Mouse (Mus musculus): Measurements from ENCODE around the gene Msl3l2. TPM values are rescaled to one million over a fixed set of nuclear protein-coding genes. Genes with fewer than 3 reads are reported as not detected.
A peak's percentile ranks its signal among the peaks of the same experiment; 100 is the strongest.

Msl3l2 gene
- 8.0 and 9.0 TPM in 2 replicates for polyA plus RNA-seq (2014; fragmentation: Nextera tagmentation; extraction: Ambion mirVana)

GRCm38 (mm10) chr10:56106333-56106995 lies at the start of gene Msl3l2:
TSS of gene Msl3l2 (plus strand) at chr10:56106917.
- Histone ChIP-seq H3K4me3 (ENCODE audit: low read length) (peak within 1 kb of the TSS; percentile 29; the same call in 1 of the 2 replicates), H3K27me3 (ENCODE audit: control insufficient read depth, insufficient read depth, low read length) (no peaks in the 10 kb centered on the region), H3K4me1 (ENCODE audit: control insufficient read depth, insufficient read depth, low read length) (peaks cover 5% of the 10 kb centered on the region; the same call in 1 of the 2 replicates), H3K27ac (ENCODE audit: low read depth, low read length) (0 out of 2 replicates have a peak within 1 kb of the TSS, but pooled peaks have one; percentile 43), H3K4me2 (replicated peaks; ENCODE audit: low read depth, low read length) (peak within 1 kb of the TSS; percentile 39), H3K9me3 (ENCODE audit: control insufficient read depth, low read length) (no peaks in the 10 kb centered on the region), H3K9ac (ENCODE audit: low read depth, low read length) (peak within 1 kb of the TSS; percentile 35; the same call in 1 of the 2 replicates), H3K36me3 (ENCODE audit: control insufficient read depth, insufficient read depth, low read length) (no peaks in the 10 kb centered on the region)
- ATAC-seq (ENCODE audit: low FRiP score, low TSS enrichment), result peak; percentile 92
- WGBS, result 28% methylated on average over 18 of the region's 18 CpGs

DNA sequence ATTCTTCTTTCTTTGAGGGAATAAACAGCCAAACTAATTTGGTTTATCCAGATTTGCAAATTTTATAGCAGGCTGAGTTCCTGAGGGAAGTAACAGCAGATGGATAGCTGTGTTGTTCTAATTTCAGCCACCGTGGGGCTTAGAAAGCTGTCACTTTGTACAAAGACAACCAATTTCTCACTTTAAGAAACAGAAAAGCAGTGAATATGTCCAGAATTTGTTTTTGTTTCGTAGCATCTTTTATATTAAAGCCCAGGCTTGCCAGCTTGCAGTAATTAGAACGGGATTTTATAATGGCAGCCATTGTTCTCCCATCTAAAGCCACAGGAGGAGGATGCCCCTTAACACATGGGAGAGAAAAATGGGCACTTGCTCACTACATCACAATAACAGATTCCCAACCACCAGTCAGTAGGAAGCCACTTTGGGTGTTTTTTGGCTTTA lies 47.7 kb upstream of the Msl3l2 start:
- 75% methylated on average over 3 of the region's 3 CpGs for WGBS
- no peak for ATAC-seq (ENCODE audit: low FRiP score, low TSS enrichment)
- no peak overlapping the region for H3K9ac ChIP-seq (ENCODE audit: low read depth, low read length)

GRCm38 (mm10) chr10:56061238-56061830 lies 45.4 kb upstream of the Msl3l2 start:
- WGBS, result 72% methylated on average over 2 of the region's 2 CpGs

More for the DNA sequence above, 47.7 kb upstream of the Msl3l2 start:
- Histone ChIP-seq H3K9me3 (ENCODE audit: control insufficient read depth, low read length) (no peaks in the 10 kb centered on the region), H3K4me3 (ENCODE audit: low read length) (no peak overlapping the region), H3K4me2 (replicated peaks; ENCODE audit: low read depth, low read length) (no peak overlapping the region), H3K27me3 (ENCODE audit: control insufficient read depth, insufficient read depth, low read length) (no peaks in the 10 kb centered on the region), H3K27ac (ENCODE audit: low read depth, low read length) (no peak overlapping the region), H3K36me3 (ENCODE audit: control insufficient read depth, insufficient read depth, low read length) (no peaks in the 10 kb centered on the region), H3K4me1 (ENCODE audit: control insufficient read depth, insufficient read depth, low read length) (no peaks in the 10 kb centered on the region)

GRCm38 (mm10) chr10:56062746-56063145 lies 44.0 kb upstream of the Msl3l2 start:
- ATAC-seq (ENCODE audit: low FRiP score, low TSS enrichment), result no peak
- H3K4me3 ChIP-seq (ENCODE audit: low read length), result no peak overlapping the region
- H3K4me1 ChIP-seq (ENCODE audit: control insufficient read depth, insufficient read depth, low read length), result no peaks in the 10 kb centered on the region
- no peaks in the 10 kb centered on the region for H3K9me3 ChIP-seq (ENCODE audit: control insufficient read depth, low read length)
- no peak overlapping the region for H3K9ac ChIP-seq (ENCODE audit: low read depth, low read length)
- H3K4me2 ChIP-seq (replicated peaks; ENCODE audit: low read depth, low read length), result no peak overlapping the region
- WGBS, result 87% methylated on average over 2 of the region's 2 CpGs
- no peaks in the 10 kb centered on the region for H3K36me3 ChIP-seq (ENCODE audit: control insufficient read depth, insufficient read depth, low read length)
- no peak overlapping the region for H3K27ac ChIP-seq (ENCODE audit: low read depth, low read length)
- no peaks in the 10 kb centered on the region for H3K27me3 ChIP-seq (ENCODE audit: control insufficient read depth, insufficient read depth, low read length)

More at GRCm38 (mm10) chr10:56061238-56061830, 45.4 kb upstream of the Msl3l2 start:
- Histone ChIP-seq H3K4me2 (replicated peaks; ENCODE audit: low read depth, low read length) (no peak overlapping the region), H3K4me1 (ENCODE audit: control insufficient read depth, insufficient read depth, low read length) (no peaks in the 10 kb centered on the region), H3K27ac (ENCODE audit: low read depth, low read length) (no peak overlapping the region), H3K36me3 (ENCODE audit: control insufficient read depth, insufficient read depth, low read length) (no peaks in the 10 kb centered on the region), H3K27me3 (ENCODE audit: control insufficient read depth, insufficient read depth, low read length) (no peaks in the 10 kb centered on the region), H3K9ac (ENCODE audit: low read depth, low read length) (no peak overlapping the region), H3K9me3 (ENCODE audit: control insufficient read depth, low read length) (no peaks in the 10 kb centered on the region), H3K4me3 (ENCODE audit: low read length) (no peak overlapping the region)
- ATAC-seq (ENCODE audit: low FRiP score, low TSS enrichment), result peak; percentile 72; the same call in 1 of the 2 replicates

DNA sequence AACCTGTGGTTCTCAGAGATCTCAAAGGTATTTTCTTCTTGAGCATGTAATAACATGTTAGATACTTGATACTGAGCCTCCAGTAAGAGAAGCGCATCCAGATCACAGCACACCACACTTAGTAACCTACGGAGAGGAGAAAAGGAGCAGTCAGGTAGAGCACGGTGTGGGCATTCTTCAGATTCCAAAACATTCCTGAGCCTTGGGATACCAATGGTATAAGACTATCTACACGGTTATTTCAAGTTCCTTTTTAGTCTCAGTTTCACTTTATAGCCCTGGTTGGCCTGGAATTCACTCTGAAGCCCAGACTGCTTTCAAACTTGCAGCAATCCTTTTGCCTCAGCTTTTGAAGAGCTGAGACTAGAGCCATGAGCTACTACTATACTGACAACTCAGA lies 17.0 kb upstream of the Msl3l2 start:
- Histone ChIP-seq H3K4me1 (ENCODE audit: control insufficient read depth, insufficient read depth, low read length) (no peaks in the 10 kb centered on the region), H3K4me2 (replicated peaks; ENCODE audit: low read depth, low read length) (no peak overlapping the region), H3K27ac (ENCODE audit: low read depth, low read length) (no peak overlapping the region), H3K4me3 (ENCODE audit: low read length) (no peak overlapping the region), H3K9ac (ENCODE audit: low read depth, low read length) (no peak overlapping the region), H3K27me3 (ENCODE audit: control insufficient read depth, insufficient read depth, low read length) (no peaks in the 10 kb centered on the region), H3K36me3 (ENCODE audit: control insufficient read depth, insufficient read depth, low read length) (no peaks in the 10 kb centered on the region), H3K9me3 (ENCODE audit: control insufficient read depth, low read length) (no peaks in the 10 kb centered on the region)
- 83% methylated on average over 4 of the region's 4 CpGs for WGBS
- ATAC-seq (ENCODE audit: low FRiP score, low TSS enrichment), result no peak

DNA sequence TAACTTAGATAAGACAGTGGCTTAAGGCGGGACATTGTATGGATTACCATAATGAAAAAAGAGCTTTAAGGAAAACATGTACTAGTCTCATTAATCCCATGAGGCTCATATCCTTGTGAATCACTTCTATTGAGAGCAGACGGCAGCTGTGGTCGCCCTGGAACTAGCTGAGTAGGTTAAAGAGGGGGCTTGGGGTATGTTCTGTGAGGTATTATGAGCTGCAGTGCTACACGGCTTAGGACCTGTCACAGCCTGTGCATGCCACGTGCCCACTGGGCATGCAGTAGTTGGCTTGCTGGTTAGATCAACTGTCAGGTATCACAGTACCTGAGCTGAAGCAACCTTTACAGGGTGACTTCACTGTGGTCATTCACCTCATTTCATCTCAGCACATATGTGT lies 12.1 kb upstream of the Msl3l2 start:
- no peak overlapping the region for H3K4me3 ChIP-seq (ENCODE audit: low read length)
- no peaks in the 10 kb centered on the region for H3K4me1 ChIP-seq (ENCODE audit: control insufficient read depth, insufficient read depth, low read length)
- no peaks in the 10 kb centered on the region for H3K36me3 ChIP-seq (ENCODE audit: control insufficient read depth, insufficient read depth, low read length)
- 84% methylated on average over 5 of the region's 5 CpGs for WGBS
- H3K9me3 ChIP-seq (ENCODE audit: control insufficient read depth, low read length), result no peaks in the 10 kb centered on the region
- H3K27me3 ChIP-seq (ENCODE audit: control insufficient read depth, insufficient read depth, low read length), result no peaks in the 10 kb centered on the region
- ATAC-seq (ENCODE audit: low FRiP score, low TSS enrichment), result no peak
- H3K9ac ChIP-seq (ENCODE audit: low read depth, low read length), result no peak overlapping the region
- no peak overlapping the region for H3K4me2 ChIP-seq (replicated peaks; ENCODE audit: low read depth, low read length)
- no peak overlapping the region for H3K27ac ChIP-seq (ENCODE audit: low read depth, low read length)

DNA sequence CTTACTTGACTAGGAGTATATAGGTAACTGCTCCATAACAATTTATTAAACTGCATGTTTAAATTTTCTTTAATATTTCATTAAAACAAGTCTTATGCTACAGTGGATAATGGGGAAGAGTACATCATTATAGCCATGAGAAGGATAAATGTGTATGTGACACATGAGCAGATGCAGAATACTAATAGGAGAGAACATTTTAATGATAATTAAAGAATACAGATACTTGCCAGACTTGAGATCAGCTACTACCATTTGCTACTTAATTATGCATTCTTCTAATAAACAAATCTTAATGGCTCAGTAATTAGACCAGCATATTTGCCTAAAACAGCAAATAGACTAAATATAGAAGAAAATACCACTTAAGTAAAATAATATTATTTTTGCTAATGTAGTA lies 10.0 kb upstream of the Msl3l2 start:
- H3K27ac ChIP-seq (ENCODE audit: low read depth, low read length), result no peak overlapping the region
- no peak for ATAC-seq (ENCODE audit: low FRiP score, low TSS enrichment)
- no peak overlapping the region for H3K4me3 ChIP-seq (ENCODE audit: low read length)
- no peak overlapping the region for H3K4me2 ChIP-seq (replicated peaks; ENCODE audit: low read depth, low read length)
- H3K27me3 ChIP-seq (ENCODE audit: control insufficient read depth, insufficient read depth, low read length), result no peaks in the 10 kb centered on the region
- H3K9me3 ChIP-seq (ENCODE audit: control insufficient read depth, low read length), result no peaks in the 10 kb centered on the region
- H3K36me3 ChIP-seq (ENCODE audit: control insufficient read depth, insufficient read depth, low read length), result no peaks in the 10 kb centered on the region
- no peak overlapping the region for H3K9ac ChIP-seq (ENCODE audit: low read depth, low read length)
- no peaks in the 10 kb centered on the region for H3K4me1 ChIP-seq (ENCODE audit: control insufficient read depth, insufficient read depth, low read length)

GRCm38 (mm10) chr10:56099126-56099525 lies 7.6 kb upstream of the Msl3l2 start:
- no peak overlapping the region for H3K9ac ChIP-seq (ENCODE audit: low read depth, low read length)
- no peaks in the 10 kb centered on the region for H3K27me3 ChIP-seq (ENCODE audit: control insufficient read depth, insufficient read depth, low read length)
- no peak overlapping the region for H3K4me3 ChIP-seq (ENCODE audit: low read length)
- no peak for ATAC-seq (ENCODE audit: low FRiP score, low TSS enrichment)
- no peaks in the 10 kb centered on the region for H3K9me3 ChIP-seq (ENCODE audit: control insufficient read depth, low read length)
- no peak overlapping the region for H3K4me2 ChIP-seq (replicated peaks; ENCODE audit: low read depth, low read length)
- 87% methylated on average over 3 of the region's 3 CpGs for WGBS
- no peaks in the 10 kb centered on the region for H3K4me1 ChIP-seq (ENCODE audit: control insufficient read depth, insufficient read depth, low read length)
- H3K27ac ChIP-seq (ENCODE audit: low read depth, low read length), result no peak overlapping the region
- no peaks in the 10 kb centered on the region for H3K36me3 ChIP-seq (ENCODE audit: control insufficient read depth, insufficient read depth, low read length)

DNA sequence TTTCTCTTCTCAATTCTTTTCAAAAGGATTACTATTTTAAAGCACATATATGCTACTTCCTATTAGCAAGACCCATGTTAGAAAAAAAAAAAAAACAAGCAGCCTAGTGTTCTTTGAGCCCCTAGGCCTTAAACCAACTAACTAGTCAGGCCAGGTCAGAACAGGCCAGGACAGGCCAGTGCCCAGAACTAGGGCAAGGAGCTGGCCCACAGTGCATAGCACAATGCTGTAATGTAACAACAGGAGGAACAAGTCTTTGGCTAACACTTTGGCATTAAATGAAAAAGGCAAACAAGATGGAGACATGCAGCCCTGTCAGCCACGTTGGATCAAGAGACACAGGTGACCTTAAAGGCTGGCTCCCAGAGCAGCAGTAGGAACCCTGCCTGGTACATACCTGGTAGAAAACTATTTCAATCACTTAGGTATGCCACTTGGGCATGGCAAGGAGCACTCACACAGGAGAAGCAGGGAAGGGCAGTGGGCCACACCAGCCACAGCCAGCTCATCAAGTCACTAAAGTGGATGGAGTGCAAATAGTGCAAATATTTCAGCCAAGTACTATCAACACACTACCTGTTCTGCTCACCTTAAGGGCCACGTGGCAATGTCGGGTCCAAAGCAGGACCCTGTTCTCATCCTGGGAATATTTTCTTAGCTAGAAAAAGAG lies 6.9 kb upstream of the Msl3l2 start:
- H3K4me1 ChIP-seq (ENCODE audit: control insufficient read depth, insufficient read depth, low read length), result no peaks in the 10 kb centered on the region
- no peak overlapping the region for H3K4me3 ChIP-seq (ENCODE audit: low read length)
- no peak overlapping the region for H3K4me2 ChIP-seq (replicated peaks; ENCODE audit: low read depth, low read length)
- no peaks in the 10 kb centered on the region for H3K36me3 ChIP-seq (ENCODE audit: control insufficient read depth, insufficient read depth, low read length)
- no peak for ATAC-seq (ENCODE audit: low FRiP score, low TSS enrichment)
- no peak overlapping the region for H3K27ac ChIP-seq (ENCODE audit: low read depth, low read length)
- no peaks in the 10 kb centered on the region for H3K27me3 ChIP-seq (ENCODE audit: control insufficient read depth, insufficient read depth, low read length)
- H3K9me3 ChIP-seq (ENCODE audit: control insufficient read depth, low read length), result no peaks in the 10 kb centered on the region
- no peak overlapping the region for H3K9ac ChIP-seq (ENCODE audit: low read depth, low read length)
- WGBS, result 91% methylated on average over 3 of the region's 3 CpGs

Measured in kidney, embryonic 14.5 days (tissue).